Mouse (Mus musculus): ENCODE measurements around the gene Crispld2. TPM values are rescaled to one million over a fixed set of nuclear protein-coding genes. Genes with fewer than 3 reads are reported as not detected.

Crispld2 gene
- polyA plus RNA-seq, 1 experiment = 8.9 TPM

DNA sequence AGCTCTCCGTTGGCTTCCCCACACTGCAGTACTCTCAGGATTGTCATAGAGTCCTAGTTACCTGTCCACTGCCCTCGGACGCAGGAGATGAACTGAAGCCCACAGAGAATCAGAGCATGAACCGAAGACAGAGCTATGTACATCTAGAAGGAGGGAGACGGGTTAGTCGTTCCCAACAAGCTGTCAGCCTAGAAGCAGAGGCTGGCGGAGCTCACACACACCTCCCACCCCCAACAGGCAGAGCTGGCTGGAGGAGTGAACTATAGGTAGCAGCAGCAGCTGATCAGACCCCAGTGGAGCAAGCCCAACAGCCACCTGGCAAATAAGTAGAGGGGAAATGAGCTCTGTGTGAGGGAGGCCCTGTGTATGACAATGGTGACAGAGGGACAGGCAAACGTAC is 92.5 kb downstream of the Crispld2 start:
- TF ChIP-seq POLR2A (IDR thresholded peaks at IDR 0.05; ENCODE audit: low read depth, low read length) (no peak), CTCF (IDR thresholded peaks at IDR 0.05; ENCODE audit: extremely low read depth, insufficient read length, insufficient replicate concordance, low read depth, low read length) (no peak)
- no peak overlapping the region for H3K27ac ChIP-seq (ENCODE audit: insufficient read depth, low read depth, low read length)
- peaks cover 77% of the 10 kb centered on the region for H3K36me3 ChIP-seq (ENCODE audit: control insufficient read depth, insufficient read depth, low read length)
- no peaks in the 10 kb centered on the region for H3K4me1 ChIP-seq (ENCODE audit: control insufficient read depth, insufficient read depth, insufficient read length, low read length)
- H3K4me3 ChIP-seq (ENCODE audit: low read depth, low read length) = no peak overlapping the region
- WGBS = 92% methylated on average over 8 of the region's 8 CpGs
- H3K27me3 ChIP-seq (ENCODE audit: control insufficient read depth, insufficient read depth, low read length) = no peaks in the 10 kb centered on the region

DNA sequence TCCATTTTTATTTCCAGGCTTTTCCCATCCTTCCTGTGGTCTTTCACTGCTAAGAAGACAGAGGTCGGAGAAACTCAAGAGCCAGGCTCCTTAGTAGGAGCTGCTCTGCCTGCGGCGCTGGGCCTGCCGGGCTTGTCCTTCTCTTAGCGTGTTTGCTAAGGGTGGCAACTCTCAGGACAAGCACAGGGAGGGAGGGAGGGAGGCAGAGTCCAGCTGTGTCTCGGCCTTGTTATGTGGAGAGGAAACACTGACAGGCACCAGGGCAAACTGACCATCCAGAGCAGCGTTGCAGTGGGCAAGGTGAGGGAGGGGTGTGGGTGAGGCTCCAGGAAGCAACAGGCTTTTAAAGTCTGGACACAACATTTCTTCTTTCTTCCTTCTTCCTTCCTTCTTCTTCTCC is 97.3 kb downstream of the Crispld2 start:
- TF ChIP-seq POLR2A (IDR thresholded peaks at IDR 0.05; ENCODE audit: low read depth, low read length) = no peak
- TF ChIP-seq CTCF (IDR thresholded peaks at IDR 0.05; ENCODE audit: extremely low read depth, insufficient read length, insufficient replicate concordance, low read depth, low read length) = no peak
- Histone ChIP-seq H3K4me1 (ENCODE audit: control insufficient read depth, insufficient read depth, insufficient read length, low read length) (peaks cover 13% of the 10 kb centered on the region), H3K4me3 (ENCODE audit: low read depth, low read length) (no peak overlapping the region), H3K27me3 (ENCODE audit: control insufficient read depth, insufficient read depth, low read length) (no peaks in the 10 kb centered on the region), H3K36me3 (ENCODE audit: control insufficient read depth, insufficient read depth, low read length) (peaks cover 77% of the 10 kb centered on the region), H3K27ac (ENCODE audit: insufficient read depth, low read depth, low read length) (no peak overlapping the region)
- 46% methylated on average over 7 of the region's 7 CpGs for WGBS

DNA sequence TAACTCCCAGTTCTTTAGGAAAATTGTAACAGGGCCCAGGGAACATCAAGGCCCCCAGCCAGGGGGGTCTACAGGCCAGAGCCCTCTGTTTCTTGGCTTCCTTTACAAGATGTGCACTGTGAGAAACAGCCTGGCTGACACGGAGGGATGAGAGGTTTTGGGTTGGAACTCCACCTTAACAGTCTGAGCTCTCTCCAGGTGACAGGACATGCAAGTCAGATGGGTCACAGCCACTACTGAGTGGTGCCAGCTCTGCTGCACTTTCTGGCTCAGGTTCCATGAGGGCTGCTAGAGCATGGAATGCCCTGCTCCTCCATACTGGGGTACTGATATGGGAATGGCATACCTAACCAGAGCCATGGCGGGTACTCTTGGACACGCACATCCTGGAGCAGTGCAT is 98.8 kb downstream of the Crispld2 start:
- H3K27me3 ChIP-seq (ENCODE audit: control insufficient read depth, insufficient read depth, low read length) = no peaks in the 10 kb centered on the region
- TF ChIP-seq CTCF (IDR thresholded peaks at IDR 0.05; ENCODE audit: extremely low read depth, insufficient read length, insufficient replicate concordance, low read depth, low read length) = no peak
- no peak for TF ChIP-seq POLR2A (IDR thresholded peaks at IDR 0.05; ENCODE audit: low read depth, low read length)
- 92% methylated on average over 3 of the region's 3 CpGs for WGBS
- no peak overlapping the region for H3K4me3 ChIP-seq (ENCODE audit: low read depth, low read length)
- no peak overlapping the region for H3K27ac ChIP-seq (ENCODE audit: insufficient read depth, low read depth, low read length)
- peaks cover 62% of the 10 kb centered on the region for H3K36me3 ChIP-seq (ENCODE audit: control insufficient read depth, insufficient read depth, low read length)
- H3K4me1 ChIP-seq (ENCODE audit: control insufficient read depth, insufficient read depth, insufficient read length, low read length) = peaks cover 28% of the 10 kb centered on the region

DNA sequence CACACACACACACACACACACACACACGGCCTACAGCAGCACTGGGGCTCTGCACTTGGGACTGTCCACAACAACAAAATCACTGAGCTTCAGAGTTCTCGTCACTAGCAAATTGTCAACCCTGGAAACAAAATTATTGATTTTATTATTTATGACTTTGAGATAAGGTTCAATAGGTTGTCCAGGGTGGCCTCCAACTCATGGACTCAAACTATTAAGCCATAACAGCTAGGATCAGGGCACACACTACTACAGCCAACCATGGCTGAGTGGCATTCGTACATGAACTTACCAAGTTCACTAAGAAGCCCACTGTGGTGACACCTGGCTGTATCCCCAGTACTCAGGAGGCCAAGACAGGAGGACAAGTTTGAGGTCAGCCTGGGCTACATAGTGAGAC is 100.9 kb downstream of the Crispld2 start:
- 68% methylated on average over 3 of the region's 3 CpGs for WGBS
- peaks cover 43% of the 10 kb centered on the region for H3K4me1 ChIP-seq (ENCODE audit: control insufficient read depth, insufficient read depth, insufficient read length, low read length)
- H3K4me3 ChIP-seq (ENCODE audit: low read depth, low read length) = no peak overlapping the region
- no peaks in the 10 kb centered on the region for H3K27me3 ChIP-seq (ENCODE audit: control insufficient read depth, insufficient read depth, low read length)
- TF ChIP-seq CTCF (IDR thresholded peaks at IDR 0.05; ENCODE audit: extremely low read depth, insufficient read length, insufficient replicate concordance, low read depth, low read length) = no peak
- H3K27ac ChIP-seq (ENCODE audit: insufficient read depth, low read depth, low read length) = no peak overlapping the region
- peaks cover 41% of the 10 kb centered on the region for H3K36me3 ChIP-seq (ENCODE audit: control insufficient read depth, insufficient read depth, low read length)

DNA sequence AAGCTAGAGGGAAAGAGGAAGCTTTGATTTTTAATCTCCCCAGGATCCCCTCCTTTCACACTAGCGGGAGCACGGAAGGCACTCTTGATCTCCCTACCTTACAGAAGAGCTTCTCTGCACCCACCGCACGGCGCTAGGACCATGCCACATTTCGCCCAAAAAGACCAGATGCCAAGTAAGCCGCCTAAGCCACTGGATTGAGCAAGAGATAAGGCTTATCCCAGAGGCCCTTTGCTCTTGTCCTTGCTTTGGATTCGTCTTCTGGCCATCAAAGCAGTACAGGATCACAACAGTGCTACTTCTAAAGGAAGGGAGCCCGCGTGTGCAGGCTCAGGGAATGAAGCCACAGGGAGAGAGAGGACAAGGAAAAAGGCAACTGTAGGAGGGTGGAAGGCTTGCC is 102.6 kb downstream of the Crispld2 start:
- Histone ChIP-seq H3K27ac (ENCODE audit: insufficient read depth, low read depth, low read length) (peak overlapping the region; percentile 48), H3K36me3 (ENCODE audit: control insufficient read depth, insufficient read depth, low read length) (peaks cover 34% of the 10 kb centered on the region), H3K27me3 (ENCODE audit: control insufficient read depth, insufficient read depth, low read length) (no peaks in the 10 kb centered on the region), H3K4me3 (ENCODE audit: low read depth, low read length) (no peak overlapping the region), H3K4me1 (ENCODE audit: control insufficient read depth, insufficient read depth, insufficient read length, low read length) (peaks cover 55% of the 10 kb centered on the region)
- 29% methylated on average over 10 of the region's 10 CpGs for WGBS
- TF ChIP-seq CTCF (IDR thresholded peaks at IDR 0.05; ENCODE audit: extremely low read depth, insufficient read length, insufficient replicate concordance, low read depth, low read length) (no peak), POLR2A (IDR thresholded peaks at IDR 0.05; ENCODE audit: low read depth, low read length) (no peak)

GRCm38 (mm10) chr8:120096486-120096885 is 104.2 kb downstream of the Crispld2 start:
- H3K27ac ChIP-seq (ENCODE audit: insufficient read depth, low read depth, low read length) = peak overlapping the region; percentile 95
- H3K4me3 ChIP-seq (ENCODE audit: low read depth, low read length) = no peak overlapping the region
- H3K27me3 ChIP-seq (ENCODE audit: control insufficient read depth, insufficient read depth, low read length) = no peaks in the 10 kb centered on the region
- TF ChIP-seq POLR2A (IDR thresholded peaks at IDR 0.05; ENCODE audit: low read depth, low read length) (no peak), CTCF (IDR thresholded peaks at IDR 0.05; ENCODE audit: extremely low read depth, insufficient read length, insufficient replicate concordance, low read depth, low read length) (no peak)
- WGBS = 20% methylated on average over 2 of the region's 2 CpGs
- H3K36me3 ChIP-seq (ENCODE audit: control insufficient read depth, insufficient read depth, low read length) = peaks cover 21% of the 10 kb centered on the region
- H3K4me1 ChIP-seq (ENCODE audit: control insufficient read depth, insufficient read depth, insufficient read length, low read length) = peaks cover 55% of the 10 kb centered on the region

DNA sequence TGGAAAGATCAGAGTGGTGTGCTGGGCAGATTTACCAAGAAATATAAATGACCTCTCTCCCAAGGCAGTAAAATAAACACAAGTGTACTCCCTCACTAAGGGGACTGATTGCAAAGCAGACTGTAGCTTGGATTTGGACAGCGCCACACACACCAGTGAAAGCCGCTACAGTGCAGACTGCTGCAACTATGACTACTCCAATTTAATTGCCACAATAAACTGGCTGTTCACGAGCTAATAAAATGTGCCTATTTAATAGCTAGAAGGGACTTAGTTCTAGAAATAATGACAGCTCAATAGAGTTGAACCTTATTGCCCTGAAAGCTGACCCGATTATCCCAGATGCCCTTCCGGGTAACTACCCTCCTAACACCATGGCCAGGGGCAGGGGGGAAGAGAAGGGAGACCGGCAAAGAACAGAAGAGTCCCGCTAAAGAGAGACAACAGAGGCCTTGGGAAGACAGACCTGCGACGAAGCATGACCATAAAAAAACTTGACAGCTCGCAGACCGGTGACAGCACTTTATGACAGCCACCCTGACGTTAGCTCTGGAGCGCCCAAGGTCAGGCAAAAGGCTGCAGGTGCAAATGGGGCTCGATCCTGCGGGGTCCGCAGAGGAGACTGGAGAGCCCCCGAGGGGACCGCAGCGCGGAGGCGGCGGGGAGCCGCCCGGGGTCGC is 108.3 kb downstream of the Crispld2 start:
- Histone ChIP-seq H3K36me3 (ENCODE audit: control insufficient read depth, insufficient read depth, low read length) (no peaks in the 10 kb centered on the region), H3K27me3 (ENCODE audit: control insufficient read depth, insufficient read depth, low read length) (no peaks in the 10 kb centered on the region), H3K4me1 (ENCODE audit: control insufficient read depth, insufficient read depth, insufficient read length, low read length) (peaks cover 36% of the 10 kb centered on the region), H3K27ac (ENCODE audit: insufficient read depth, low read depth, low read length) (peak overlapping the region; percentile 92), H3K4me3 (ENCODE audit: low read depth, low read length) (peak overlapping the region; percentile 89)
- WGBS = 2% methylated on average over 25 of the region's 25 CpGs
- TF ChIP-seq POLR2A (IDR thresholded peaks at IDR 0.05; ENCODE audit: low read depth, low read length) (no peak), CTCF (IDR thresholded peaks at IDR 0.05; ENCODE audit: extremely low read depth, insufficient read length, insufficient replicate concordance, low read depth, low read length) (no peak)
